Mouse (Mus musculus): ENCODE data around the gene Tstd1.

Tstd1 gene

DNA sequence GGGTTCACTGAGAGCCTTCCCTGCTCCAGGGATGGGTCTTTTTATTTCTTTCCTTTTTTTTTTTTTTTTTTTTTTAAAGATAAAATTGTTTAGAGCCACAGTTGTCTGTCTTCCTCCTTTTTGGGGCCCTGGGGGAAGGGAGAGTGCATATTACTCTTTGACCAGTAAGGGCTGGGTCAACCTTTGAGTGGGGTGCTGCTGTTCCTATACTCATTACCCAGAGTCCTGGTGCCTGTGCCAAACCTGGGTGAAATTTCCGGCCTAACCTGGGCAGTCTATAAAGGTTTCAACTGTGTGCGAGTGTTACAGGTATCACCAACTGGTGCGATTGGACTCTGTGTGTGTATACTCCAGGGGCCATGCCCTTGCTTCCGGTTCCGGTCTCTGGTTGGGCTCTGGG, at the start of gene Tstd1:
Gene Tstd1 (plus strand): TSS at position 213 of the 400 bp plus-strand sequence.
- DNase-seq = no peak

DNA sequence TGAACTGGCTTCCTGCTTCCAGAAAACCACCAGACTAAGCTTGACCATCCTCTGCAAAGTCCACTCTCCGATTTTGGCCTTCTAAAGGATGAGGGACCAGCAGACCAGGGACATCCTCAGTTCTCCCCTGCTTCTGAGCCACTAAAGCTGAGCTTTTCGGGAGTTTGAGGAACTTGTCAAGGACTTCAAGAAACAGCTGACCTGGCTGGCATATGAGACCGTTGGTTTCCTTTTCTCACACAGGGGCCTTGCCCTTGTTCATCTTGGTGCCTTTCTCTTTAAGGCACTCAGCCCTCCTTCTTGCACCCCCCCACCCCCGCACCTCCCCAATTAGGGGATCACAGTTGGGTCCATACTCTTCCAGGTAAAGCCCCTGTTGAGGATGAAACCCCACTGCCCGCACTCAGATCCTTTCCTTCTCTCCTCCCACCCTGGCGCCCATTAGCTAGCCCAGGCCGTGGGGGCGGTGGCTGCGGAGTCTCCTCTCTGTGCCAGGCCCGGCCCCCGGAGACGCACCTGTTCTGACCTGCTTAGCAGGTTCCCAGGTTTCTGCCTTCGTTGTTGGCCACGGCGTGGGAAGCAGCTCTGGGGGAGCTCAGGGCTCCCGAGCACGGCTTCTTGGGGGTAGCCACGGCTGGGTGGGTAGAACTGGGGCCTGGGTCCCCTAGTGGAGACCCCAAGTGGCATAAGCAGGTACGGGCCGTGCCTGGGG, 48.7 kb upstream of the Tstd1 start, which contains the start of gene Nectin4:
Gene Nectin4 (plus strand): TSS at position 255 of the 712 bp plus-strand sequence.
- DNase-seq = no peak

DNA sequence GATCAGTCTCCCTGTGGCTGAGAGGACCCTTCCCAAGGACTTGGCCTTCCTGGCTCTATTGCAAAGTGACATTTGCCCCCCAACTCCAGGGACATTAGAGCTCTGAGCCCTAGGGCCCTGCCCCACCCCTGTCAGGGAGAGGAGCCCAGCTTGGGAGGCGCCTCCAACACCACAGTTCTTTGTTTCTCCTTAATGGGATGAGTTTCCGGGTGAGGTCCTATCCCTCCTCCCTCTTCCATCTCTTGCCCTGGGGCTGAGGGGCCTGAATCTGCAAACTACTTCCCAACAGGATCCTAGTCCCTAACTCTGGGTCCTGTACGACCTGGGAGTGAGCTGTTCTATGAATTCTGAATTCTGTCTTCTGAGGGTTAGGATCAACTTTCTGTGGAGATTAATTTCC, 45.8 kb upstream of the Tstd1 start:
- DNase-seq = no peak

DNA sequence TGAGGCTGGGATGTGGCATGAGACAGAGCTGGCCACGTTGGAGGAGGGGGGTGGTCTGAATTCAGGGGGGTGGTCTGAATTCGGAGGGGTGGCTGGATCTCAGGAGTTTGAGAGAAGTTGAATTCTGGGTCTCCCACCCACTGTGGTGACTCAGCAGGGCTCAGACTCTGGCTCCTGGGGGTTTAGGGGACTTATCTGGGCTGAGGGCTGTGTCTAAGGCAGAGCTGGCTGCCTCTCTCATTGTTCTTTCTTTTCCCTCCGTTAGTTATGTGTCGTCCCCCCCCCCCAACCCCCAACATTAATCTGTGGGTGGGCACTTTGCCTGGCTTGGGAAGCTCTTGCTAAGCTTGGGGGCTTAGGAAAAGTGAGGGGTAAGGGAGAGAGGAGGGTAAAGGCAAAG, 44.7 kb upstream of the Tstd1 start:
- DNase-seq = no peak

DNA sequence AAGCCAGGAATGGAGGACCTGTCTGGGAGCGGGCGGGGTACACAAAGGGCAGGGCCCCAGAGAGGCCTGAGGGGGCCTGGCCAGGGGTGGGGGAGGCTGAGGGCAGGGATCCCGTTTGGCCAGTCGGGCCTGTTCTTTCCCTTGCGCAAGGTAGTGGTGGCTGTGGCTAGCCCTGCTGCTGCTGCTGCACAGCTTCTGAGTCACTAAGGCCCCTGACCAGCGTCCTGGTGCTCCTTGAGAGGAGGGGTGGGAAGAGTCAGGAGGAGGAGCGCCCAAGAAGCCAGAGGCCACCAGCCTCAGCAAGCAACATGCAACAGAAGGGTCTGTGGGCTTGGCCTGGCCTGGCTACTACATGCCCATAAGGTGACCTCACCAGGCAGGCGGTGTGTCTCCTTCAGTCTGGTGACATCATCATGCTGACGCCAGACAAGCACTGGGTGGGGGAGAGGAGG, 43.0 kb upstream of the Tstd1 start:
- no peak for DNase-seq

DNA sequence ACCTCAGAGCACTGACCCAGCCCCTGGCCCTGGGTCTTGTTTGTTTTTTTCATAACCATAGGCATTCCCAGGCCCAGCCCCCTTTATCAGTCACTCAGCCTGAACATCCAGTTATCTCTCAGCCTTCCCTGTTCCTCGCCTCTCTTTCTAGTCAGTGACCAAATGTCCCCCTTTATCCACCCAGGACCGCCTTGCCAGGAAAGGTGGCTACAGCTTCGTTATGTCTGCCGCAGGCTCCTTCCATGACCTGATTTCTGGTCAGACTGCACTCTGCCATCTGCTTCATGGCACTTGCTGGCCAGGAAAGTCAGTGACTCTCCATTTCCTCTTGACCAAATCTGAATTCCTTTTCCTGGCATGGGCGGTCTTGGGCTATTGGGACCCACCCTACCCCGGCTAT, 40.4 kb upstream of the Tstd1 start:
- no peak for DNase-seq

DNA sequence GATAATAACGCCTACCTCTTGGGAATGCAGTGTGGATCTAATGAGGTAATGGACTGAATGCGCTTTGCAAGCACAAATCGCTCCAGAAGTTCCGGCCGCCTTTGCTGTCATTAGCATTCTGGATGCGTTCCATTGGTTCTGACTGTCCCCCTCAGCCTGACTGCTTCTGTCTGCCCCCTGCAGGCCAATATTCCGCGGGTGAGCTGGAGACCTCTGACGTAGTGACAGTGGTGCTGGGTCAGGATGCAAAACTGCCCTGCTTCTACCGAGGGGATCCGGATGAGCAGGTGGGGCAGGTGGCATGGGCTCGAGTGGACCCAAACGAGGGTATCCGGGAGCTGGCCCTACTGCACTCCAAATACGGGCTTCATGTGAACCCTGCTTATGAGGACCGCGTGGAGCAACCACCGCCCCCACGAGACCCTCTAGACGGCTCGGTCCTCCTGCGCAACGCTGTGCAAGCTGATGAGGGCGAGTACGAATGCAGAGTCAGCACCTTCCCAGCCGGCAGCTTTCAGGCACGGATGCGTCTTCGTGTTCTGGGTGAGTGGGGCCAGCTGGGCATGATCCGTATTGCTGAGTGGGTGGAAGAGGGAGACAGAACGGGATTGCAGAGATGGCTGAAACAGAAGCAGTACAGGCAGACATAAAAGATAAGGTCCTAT, 38.6 kb upstream of the Tstd1 start:
- peak; percentile 75 to 78 for DNase-seq

DNA sequence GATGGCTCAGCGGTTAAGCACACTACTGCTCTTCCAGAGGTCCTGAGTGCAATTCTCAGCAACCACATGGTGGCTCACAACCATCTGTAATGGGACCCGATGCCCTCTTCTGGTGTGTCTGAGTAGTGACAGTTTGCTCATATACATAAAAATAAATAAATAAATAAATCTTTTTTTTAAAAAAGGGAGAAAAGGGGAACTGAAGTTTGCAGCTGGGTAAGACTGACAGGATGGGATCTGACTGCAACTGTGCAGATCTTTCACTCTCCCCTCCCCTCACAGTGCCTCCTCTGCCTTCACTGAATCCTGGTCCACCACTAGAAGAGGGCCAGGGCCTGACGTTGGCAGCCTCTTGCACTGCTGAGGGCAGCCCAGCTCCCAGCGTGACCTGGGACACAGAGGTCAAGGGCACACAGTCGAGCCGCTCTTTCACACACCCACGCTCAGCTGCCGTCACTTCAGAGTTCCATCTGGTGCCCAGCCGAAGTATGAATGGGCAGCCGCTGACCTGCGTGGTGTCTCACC, 36.5 kb upstream of the Tstd1 start:
- no peak for DNase-seq

DNA sequence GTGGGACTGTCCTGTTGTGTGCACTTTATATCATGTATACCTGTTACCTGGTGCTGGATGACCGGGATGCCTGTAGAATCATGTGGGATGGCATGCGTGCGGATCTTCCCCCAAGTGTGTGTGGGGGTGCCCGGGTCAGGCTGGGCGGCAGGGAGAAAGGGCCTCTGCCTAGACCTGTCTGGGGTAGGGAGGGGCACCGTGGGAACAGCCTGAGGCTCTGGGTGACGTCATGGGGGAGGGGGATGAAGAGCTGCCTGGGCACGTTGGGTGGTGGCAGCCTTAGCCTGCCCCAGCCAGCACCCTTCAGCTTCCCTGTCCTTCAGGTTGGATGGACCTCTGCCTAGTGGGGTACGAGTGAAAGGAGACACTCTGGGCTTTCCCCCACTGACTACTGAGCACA, 34.3 kb upstream of the Tstd1 start:
- no peak for DNase-seq

DNA sequence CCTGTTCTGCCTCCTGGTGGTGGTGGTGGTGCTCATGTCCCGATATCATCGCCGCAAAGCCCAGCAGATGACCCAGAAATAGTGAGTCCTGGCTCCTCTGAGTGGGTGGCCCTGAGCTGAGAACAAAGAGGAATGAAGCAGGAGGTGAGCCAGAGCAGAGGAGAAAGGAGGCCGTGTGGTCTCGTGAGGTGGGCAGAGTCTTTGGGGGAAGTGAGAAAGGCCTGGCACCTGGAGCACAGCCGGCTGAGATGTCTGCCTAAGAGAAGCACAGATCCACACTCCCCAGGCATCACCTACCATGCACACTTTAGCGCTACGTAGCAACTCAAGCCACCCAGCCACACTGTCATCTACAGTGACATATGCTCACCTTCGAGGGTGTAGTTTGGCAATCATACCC, 33.5 kb upstream of the Tstd1 start:
- DNase-seq = no peak

DNA sequence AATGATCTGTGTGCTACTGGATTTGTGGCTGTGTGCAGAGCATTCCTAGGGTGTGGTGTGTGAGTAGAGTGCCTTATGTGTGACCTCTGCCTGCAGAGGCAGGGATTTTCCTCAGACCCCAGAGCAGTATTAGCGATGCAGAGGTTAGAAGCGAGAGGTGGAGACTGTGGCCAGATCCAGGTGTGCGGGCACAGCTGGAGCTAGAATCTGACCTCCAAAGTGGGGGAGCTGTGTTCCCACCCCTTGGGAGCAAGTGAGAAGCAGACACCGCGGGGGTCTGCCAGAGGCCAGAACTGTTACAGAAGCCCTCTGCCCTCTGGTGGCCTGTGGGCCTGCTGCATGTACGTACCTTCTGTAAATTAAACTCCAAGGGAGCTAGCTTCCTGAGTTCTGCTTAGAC, 31.6 kb upstream of the Tstd1 start:
- DNase-seq = peak; percentile 65 to 74

DNA sequence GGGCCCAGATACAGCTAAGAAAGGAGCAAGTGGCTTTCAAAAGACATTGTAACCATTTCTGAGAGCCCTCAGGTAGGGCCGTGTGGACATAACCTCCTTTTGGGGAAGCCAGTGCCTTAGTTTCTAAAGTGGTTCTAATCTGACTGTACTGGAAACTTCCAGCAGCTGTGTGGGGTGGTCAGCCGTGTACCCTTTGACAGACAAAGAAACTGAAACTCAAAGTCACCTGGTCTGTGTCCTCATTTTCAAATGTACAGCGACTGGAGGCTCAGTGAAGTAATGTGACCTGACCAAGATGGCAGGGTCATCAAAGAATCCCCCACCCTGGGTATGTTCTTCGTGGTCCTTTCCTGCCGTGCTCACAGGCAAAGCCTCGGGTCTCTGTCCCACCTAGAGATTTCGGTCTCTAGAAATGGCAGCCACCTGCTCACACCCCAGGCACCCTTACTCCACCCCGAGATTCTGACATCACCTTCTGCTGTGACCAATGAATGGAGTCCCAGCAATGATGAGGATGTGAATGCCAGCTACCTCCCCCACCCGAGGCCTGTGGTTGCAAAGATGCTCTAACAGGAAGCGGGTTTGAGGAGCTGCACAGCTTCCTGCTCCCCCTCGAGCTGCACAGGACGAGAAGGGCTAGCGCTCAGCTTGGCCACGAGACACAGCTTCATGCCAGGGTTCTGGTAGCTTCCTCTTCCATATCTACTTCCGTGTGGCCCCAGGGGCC, 30.1 kb upstream of the Tstd1 start, which contains the start of gene Arhgap30:
Gene Arhgap30 (plus strand): TSS at position 579 of the 727 bp plus-strand sequence.
- DNase-seq = peak; percentile 89 to 96

DNA sequence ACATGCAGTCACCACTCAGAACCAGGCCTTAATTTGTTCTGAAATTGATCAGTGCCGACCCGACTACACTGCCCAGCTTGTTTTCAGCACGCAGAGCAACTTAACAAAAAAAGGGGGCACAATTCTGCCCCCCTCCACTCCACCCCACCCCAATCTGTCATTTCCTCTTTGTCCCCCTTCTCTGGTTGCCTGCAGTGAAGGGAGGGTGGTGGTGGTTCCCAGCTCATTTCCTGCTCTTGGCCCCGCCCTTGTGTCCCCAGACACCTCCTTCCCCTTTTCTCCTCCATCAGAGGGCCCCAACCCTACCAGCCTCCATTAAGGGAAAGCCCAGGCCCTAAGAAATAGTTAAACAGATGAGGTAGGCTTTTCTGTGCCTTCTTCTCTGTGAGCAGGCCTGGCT, 28.6 kb upstream of the Tstd1 start:
- DNase-seq = peak; percentile 73 to 86

DNA sequence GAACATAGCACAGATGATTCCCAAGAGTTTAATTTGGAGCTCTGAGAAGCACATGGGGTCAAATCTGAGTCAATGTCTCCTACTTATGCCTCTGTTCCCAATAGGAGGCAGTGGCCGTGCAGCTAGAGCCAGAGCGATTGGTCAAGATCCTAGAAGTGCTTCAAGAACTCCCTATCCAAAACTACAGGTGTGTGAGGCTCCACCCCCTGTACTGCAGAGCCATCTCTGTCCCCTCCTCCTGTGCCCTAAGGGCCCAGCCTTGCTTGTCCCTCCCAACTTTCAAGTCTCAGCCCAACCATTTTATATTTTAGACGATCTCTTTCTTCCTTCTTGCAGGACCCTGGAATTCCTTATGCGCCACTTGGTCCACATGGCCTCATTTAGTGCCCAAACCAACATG, 16.9 kb upstream of the Tstd1 start:
- no peak for DNase-seq

DNA sequence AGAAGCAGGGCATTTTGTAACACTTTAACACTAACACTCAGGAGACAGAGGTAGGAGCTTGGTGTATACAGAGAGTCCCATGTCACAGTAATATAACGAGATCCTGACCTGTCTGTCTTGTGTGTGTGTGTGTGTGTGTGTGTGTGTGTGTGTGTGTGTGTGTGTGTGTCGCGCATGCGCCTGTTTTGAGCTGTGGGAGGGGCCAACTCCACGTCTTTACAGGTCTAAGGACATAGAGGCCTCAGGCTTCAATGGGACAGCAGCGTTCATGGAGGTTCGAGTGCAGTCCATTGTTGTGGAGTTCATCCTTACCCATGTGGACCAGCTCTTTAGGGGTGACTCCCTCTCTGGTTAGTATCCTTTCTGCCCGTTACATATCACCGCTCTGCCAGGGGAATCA, 15.7 kb upstream of the Tstd1 start:
- no peak for DNase-seq

DNA sequence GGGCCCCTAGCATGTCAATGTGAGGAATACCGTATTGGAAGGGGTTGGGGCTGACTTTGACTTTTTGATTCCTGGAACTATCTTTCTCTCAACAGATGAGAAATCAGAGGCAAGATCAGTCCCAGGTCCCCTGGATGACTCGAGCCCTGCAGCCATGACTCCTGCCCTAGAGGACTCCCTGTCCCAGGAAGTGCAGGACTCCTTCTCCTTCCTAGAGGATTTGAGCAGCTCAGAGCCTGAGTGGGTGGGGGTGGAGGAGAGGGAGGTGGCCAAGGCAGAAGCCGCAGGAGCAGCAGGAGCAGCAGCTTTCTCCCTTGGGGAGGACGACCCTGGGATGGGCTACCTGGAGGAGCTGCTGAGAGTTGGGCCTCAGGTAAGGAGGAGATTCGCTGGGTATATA, 11.4 kb upstream of the Tstd1 start:
- DNase-seq = no peak

DNA sequence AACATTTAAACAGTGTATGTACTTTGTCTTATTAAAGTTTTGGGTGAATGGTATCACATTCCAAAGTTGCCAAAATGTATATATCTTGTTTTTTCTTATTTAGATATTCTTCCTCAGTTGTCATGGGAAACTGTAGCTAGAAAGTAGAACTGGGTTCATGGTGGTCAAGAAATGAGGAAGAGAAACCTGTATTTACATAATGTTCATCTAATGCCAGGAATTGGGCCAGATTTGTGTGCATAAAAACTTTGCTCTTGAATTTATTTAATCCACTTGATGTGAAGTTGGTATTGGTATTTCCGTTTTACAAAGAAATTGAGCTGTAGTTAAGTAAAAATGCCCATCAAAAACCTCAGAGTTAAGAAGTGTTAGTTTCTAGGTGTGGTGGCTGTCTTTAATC, 8.4 kb upstream of the Tstd1 start:
- no peak for DNase-seq

DNA sequence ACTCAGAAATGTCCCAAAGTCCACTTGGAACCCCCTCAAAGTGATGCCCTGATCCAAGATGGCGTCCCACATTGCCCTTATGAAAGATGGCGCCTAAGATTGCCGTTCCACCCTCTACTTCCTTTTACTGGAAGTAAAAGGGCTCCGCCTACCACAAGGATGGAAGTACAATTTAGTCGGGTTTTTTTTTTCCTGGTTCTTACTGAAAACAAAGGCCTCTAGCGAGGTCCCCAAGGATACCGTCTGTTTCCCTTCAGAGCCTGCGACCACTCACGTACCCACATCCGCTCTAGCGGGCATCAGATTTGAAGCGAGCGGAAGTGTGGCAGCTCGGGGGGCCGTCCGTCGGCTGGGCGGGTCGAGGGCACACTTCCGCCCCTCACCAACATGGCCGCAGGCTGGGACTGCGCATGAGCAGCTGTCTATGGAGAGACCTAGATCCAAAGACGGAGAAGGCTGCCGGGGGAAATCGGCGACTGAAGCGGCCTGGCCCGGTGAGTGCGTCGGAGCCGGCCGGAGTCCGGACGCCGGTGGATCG, 7.7 kb upstream of the Tstd1 start, which contains the start of gene Usf1:
Gene Usf1 (plus strand): TSS at position 367 of the 538 bp plus-strand sequence.
- peak; percentile 94 to 96 for DNase-seq

DNA sequence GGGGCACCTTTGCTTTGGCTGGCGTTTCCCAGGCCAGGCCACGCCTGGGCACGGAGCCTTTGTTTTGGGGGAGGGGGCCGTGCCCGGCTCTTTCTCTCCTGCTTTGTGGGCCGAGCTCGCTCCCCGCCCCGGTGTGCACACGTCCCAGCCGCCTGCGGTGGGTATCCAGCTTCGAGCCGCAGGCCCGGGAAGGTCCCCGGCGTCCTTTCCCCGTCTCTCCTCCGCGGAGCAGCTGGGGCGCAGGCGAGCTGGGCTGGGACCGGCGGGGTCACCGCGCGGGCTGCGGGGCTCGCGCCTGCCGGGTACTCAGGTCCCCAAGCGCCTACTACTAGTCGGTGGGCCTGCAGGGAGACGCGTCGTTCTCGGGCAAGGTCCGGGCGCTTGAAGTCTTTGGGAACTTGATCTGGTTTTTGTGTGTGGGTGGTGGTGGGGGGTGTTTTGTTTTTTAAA, 7.2 kb upstream of the Tstd1 start:
- DNase-seq = no peak

DNA sequence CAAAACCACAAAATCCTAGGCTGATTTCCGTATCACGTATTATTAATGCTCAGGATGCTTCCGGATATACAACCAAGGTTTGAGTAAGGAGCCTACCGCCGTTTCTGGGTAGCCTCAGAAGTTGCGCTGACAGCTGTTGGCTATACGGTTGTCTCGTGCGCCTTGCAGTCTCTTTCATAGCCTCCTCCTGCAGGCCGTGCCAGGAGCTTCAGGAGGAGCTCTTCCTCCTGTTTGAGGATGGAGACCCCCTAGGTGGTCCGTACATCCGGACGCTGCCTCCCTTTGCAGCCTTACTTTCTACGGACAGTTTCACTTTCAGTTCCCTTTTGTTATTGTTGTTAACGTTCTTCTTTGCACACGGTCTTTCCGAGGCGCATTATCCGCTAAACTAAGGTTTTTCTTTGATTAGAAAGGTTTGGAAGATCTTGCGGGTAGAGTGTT, 6.7 kb upstream of the Tstd1 start:
- DNase-seq = peak; percentile 53 to 60

DNA sequence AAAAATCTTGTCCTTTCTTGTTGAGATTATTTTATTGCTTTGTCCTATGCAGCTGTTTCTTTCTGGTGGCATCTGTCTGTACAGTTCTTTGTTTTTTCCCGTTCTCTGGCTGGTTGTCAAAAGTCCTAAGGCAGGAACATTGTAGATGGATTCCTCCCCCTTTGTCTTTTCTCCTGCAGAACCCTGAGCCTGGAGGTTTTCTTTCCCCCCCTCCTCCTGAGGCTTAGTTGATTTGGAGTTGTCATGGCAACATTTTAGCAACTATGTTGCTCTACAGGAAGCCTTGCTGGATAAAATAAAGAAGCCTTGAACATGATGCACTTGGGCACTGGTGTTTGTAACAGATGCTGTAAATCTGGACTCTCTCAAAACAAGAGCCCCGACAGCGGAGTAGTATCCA, 6.2 kb upstream of the Tstd1 start:
- DNase-seq = no peak

DNA sequence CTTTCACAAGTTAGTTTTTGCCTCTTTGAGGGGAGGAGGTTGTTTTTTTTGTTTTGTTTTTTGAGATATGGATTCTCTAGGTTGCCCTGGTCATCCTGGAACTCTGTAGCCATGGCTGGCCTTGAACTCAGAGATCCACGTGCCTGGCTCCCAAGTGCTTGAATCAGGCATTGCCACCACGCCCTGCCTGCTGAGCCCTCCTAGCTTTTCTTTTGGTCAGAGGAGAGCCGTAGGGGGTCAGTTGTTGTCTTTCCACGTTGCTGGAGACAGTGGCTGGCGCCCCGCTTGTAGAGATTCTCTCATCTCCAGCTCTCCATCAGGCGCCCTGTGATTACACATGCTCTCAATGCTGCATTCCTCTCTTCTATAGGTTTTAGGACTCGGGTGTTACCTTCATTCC, 5.1 kb upstream of the Tstd1 start:
- DNase-seq = no peak

DNA sequence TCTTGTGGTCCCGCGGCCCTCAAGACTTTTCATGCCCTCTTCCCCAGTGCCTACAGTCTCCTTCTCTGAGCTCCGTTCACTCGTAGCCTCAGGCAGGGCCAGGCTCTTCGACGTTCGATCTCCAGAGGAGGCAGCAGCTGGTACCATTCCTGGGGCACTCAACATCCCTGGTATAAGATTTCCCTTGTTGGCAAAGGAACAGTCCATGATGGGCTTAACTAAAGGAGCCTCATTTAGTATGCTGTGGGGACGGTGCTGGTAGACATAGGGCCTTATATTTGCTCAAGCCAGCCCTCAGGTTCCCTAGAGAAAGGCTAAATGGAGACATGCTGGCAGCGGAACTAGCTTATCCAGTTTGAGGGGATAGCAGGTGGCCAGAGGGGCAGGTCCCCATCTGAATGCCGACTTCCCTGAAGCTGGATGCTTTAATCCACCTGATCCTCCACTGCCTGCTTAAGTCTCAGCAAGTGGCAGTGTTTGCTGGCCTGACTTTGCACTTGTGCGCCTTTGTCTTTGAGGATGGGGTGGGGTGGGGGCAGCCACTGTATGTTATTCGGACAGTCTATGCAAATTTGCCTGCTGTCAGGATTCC, 715 bp downstream of the Tstd1 start:
- DNase-seq = no peak

Data from thymus, postnatal 36 days (tissue).